Mouse (Mus musculus): Measurements from ENCODE around the gene Ankrd66. TPM values are rescaled to one million over a fixed set of nuclear protein-coding genes. Genes with fewer than 3 reads are reported as not detected.
"Not testable (repeated sequence)": the region's sequence is repeated elsewhere in the genome, so short reads cannot be mapped to it uniquely, and the experiment has no call there.

Ankrd66 gene
- total RNA-seq, 2 experiments from 2014 or later: not detected

DNA sequence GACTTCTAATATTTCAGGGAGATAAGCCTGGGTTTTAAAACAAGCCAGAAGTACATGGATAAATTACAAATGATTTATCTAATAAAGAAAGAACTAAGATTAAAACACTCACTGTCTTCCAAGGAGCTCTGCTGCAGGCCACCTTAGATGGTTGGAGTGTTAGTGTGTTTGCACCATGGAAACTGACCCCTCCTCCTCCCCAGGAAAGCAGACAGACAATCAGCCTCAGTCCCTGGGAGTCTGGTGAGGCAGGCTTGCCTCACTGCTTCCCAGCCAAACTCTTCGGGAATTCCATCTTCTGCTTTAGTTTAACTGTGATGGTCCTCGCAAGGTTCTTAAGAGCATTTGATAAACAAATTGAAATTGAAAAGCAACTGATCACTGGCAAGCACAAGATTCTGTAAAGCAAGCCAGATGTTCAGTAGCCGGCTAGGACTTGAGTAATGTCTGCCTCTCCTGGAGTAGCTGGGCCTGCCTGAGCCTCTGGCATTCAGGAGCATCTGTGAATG is 7.7 kb upstream of the Ankrd66 start:
- DNase-seq (ENCODE audit: low spot score in 2 of 2): no peak
- intact Hi-C loops (cut with DNase I): no loop called here

DNA sequence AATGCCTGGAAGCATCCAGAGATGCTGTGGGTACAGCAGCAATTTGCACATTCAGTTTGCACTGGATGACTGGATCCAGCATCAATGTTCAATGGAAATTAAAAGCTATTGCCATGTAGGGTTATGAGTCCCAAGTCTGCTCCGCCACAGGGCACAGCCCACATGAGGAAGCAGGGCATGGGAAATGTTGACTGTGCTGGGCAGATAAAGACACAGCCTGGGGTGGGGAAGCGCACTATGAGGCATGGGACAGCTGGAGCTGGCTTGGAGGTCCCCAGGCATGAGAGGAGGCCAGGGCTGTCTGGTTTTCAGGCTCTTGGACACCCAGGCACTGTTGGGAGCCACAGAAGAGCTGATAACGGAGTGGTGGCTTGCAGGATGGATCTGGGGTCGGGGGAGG is 601 bp upstream of the Ankrd66 start:
- no peak for DNase-seq (ENCODE audit: low spot score in 2 of 2)
- intact Hi-C loops (cut with DNase I): no loop called here

DNA sequence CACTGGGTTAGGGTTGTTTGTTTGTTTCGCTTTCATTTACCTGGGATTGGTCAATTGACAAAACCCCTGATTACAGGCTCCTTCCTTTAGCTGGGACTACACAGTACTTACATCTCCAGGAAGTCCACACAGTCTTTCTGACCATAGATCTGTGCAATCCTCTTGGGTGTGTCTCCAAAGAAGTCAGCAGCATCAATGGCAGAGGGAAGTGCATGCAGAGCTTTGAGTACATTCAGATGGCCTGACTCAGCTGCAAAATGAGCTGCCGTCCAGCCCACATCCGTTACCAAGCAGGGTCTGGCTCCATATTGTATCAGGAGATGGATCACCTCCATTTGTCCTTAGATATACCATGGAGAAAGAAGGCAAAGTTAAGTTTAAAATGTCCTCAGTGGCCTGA is 4.7 kb downstream of the Ankrd66 start:
- DNase-seq (ENCODE audit: low spot score in 2 of 2): no peak
- intact Hi-C loops (cut with DNase I): no loop called here

DNA sequence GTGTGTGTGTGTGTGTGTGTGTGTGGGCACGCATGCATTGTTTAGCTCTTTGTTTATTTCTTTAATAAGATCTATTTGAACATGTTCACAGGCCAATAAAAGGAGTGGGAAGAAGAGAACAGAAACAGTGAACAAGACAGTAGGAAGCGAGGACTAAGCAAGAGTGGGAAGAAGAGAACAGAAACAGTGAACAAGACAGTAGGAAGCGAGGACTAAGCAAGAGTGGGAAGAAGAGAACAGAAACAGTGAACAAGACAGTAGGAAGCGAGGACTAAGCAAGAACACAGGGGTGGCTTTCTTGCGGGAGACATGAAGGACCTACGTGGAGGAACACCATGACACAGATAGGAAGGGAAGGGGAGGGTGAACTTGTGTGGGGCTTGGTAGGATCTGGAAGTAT is 6.6 kb downstream of the Ankrd66 start:
- DNase-seq (ENCODE audit: low spot score in 2 of 2); intact Hi-C loops (cut with DNase I): not testable (repeated sequence)

DNA sequence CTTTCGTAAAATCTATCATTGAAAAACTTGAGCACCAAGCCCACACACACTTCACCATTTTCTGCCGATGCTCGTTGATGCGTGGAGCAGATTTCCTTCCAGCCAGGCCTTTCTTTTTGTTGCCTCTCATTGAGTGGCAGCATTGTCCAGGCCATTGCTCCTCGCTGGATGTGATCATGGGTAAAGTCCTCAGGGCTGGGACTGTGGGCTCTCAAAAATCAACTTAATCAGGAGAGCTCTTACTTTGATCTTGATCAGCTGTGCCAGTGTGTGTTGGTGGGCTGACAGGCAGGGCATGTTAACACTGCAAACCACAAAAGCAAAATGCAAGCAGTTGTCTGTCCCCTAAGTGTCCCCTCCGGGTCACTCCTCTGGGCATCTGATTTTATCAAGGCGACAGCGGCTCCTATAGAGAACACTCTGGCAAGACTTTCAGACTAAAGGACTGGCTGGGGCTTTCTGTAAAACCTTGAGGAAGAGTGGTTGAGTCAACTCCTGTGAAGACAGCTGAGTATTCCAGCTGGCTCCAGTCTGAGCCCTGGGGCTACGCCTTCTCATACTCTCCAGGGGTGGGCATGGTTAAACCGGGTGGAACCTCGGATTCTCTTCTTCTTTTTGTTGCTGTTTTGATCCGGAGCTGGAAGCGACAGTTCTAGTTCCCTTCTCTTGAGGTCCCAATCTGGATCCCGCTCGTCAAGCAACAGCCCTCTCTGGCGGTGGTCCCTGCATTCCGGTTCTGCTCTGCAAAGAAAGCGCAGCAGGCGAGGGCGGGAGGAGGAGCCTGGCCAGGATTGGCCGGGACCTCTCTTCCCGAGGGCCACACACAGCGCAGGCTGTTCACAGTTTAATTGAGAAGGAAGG is 8.8 kb downstream of the Ankrd66 start:
- intact Hi-C loops (cut with DNase I): no loop called here
- peak; percentile 13 to 30 for DNase-seq (ENCODE audit: low spot score in 2 of 2)

DNA sequence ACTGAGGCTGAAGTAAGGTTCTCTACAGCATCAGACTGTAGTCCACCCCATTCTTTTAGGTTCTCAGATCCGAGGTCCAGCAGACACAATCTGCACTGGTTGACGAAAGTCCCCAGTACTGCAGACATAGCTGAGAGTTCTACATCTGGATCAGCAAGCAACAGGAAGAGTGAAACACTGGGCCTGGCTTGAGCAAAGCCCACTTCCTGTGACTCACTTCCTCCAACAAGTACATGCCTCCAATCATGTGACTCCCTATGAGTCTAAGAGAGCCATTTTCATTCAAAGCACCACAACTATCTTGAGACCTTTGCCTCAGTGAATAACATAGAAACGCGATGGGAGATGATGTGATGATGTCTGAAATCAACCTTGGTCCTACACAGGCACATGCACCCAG is 12.2 kb downstream of the Ankrd66 start:
- intact Hi-C loops (cut with DNase I): no loop called here
- no peak for DNase-seq (ENCODE audit: low spot score in 2 of 2)

DNA sequence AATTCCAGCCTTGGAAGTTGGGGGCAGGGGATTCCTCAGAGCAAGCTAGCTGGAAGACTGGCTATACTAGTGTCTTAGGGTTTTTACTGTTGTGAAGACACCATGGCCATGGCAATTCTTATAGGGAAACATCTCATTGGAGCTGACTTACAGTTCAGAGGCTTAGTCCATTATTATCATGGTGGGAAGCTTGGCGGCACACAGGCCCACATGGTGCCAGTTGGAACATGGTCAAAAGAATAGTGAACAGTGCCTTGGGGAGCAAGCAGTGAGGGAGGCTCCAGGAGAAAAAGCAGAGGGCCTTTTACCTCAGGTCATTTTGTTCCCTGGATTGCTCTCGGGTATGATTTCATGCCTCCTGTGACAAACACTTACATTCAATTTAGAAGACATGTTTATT is 12.9 kb downstream of the Ankrd66 start:
- DNase-seq (ENCODE audit: low spot score in 2 of 2): peak; percentile 9 to 14

DNA sequence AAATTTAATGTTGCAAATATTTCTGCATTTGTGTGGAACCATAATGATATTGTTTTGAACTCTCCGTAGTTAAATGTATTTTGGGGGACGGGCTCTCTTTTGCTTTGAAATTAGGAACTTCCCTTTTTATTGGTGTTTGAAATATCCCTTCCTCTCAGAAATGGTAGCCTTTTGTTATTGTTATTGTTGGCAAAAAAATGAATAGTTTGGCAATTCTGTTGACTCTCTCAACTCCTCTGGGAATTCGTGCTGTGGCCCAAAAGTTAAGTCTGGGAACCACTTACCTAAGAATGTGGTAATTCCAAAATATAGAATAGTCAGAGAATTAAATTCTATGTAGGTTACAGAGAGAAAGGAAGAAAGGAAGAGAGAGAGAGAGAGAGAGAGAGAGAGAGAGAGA is 23.3 kb downstream of the Ankrd66 start:
- intact Hi-C loops (cut with DNase I): no loop called here
- DNase-seq (ENCODE audit: low spot score in 2 of 2): no peak

More for the DNA sequence above, 12.9 kb downstream of the Ankrd66 start:
- intact Hi-C loops (cut with DNase I): no loop called here

DNA sequence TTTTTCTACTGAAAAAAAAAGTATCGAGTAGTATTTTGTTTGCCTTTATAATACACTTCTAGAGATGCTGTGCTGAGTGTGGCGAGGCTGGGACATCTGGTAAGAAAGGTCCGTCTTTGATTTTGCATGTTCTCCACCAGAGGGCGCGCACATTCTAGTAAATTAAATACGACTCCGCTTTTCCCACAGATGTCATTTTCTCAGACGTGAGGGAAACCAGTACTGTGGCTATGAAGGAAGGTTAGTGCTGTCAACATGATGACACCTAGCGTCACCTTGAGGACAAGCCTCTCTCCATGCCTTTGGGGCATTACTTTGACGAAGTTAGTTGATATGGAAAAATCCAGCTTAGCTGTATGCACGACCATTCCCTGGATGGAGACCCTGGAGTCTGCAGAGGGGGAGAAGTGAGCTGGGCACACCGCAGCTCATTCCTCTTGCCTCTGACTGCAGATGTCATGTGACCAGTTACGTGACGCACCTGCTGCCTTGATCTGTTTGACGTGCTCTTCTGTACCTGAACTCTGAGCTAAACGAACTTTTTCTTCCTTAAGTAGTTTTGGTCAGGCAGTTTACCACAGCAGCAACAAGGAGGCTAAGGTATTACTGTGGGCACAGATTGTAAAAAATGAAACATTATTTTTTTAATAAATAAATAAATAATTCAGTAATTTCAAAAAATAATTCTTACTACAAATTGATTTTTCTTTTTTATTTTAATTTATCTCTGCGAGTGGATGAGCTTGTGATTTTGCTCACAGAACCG is 24.6 kb downstream of the Ankrd66 start:
- peak; percentile 36 to 77 for DNase-seq (ENCODE audit: low spot score in 2 of 2)
- intact Hi-C loops (cut with DNase I): loop anchor here (2.0 kb wide), 2 partner anchors 92 to 254 kb away; no protein-coding TSS in a partner anchor

DNA sequence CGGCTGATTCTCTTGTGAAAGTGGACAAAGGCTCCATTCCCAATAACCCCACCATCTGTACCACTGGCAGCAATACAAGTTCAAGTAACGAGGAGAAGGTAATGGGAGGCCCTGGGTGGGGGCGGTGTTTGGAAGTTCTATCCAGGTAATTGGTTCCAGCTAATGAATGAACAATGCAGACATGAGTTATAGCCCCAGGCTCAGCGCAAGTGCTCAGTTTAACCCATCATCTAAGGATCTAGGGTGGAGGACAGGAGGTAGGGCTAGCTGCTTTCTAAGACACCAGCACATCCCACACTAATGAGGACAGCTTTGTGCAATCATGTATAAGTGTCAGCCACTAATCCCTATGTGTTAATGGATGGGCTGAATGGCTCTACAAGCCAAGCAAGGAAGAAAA is 32.7 kb downstream of the Ankrd66 start:
- intact Hi-C loops (cut with DNase I): no loop called here
- DNase-seq (ENCODE audit: low spot score in 2 of 2): no peak

DNA sequence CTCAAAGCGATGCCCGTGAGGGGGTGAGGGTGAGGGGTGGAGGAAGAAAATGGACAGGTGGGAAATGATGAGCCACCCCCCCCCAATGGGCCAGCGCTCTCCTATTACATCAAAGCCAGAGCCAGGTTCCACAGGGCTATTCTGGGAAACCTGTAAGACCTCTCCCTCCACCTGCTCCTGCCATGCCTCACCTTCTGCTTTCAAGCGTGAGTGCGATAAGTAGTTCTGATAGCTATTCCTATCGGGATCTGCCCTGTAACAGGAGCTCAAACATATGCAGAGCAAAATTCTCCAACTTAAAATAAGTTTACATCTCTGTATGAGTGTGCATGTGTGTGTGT is 38.9 kb downstream of the Ankrd66 start:
- intact Hi-C loops (cut with DNase I): no loop called here
- no peak for DNase-seq (ENCODE audit: low spot score in 2 of 2)

DNA sequence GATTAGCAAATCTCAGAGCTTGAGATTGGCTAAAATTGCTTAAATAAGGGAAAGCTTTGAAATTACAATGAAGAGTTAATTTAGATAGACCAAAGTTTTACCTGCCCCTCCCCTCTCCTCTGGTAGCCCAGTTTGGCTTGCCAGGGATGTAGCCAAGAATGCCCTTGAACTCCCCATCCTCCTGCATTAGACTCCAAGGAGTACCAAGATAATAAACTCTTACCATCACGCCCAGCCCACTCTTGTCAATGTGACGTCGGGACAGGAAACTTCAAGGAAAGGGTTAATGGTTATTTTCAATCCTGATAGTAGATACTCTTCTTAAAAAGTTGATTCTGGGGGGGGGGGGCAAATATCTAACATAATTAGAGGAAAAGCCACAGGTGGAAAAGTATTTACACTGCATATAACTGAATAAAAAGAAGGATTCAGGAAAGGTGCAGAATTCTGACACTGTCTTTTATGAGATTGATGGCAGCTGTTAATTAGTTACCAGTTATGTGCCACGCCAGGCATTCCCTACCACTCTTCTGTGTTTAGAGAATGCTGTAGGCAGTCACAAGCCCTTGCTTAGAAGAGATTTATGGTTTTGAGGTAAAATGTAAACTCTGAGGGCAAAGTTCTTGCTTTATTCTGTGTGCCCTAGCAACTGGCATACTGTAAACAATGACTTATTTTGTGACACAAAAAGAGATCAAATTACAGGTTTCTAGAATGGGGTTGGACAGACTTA is 39.4 kb downstream of the Ankrd66 start:
- intact Hi-C loops (cut with DNase I): no loop called here
- no peak for DNase-seq (ENCODE audit: low spot score in 2 of 2)

DNA sequence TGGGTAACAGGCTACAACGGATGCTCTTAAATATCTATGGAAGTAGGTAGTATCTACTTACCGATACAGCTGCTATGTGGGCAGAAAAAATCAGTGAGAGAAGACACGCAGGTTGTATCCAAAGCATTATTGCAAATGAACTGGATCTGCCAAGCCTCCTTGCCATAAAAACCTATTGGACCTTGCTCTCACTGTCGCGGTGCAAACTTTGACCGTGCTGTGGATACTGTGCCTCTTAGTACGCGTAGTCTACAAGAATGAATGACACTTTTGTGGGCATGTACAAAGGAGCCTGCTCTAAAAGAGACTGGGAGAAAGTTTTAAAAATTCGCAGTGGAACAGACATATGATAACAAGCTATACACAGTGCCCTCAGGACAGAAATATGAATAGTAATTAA is 40.8 kb downstream of the Ankrd66 start, which contains the start of gene Mep1a:
Mep1a (minus strand) TSS at position 221 of the 400 bp plus-strand sequence.
- intact Hi-C loops (cut with DNase I): no loop called here
- no peak for DNase-seq (ENCODE audit: low spot score in 2 of 2)

DNA sequence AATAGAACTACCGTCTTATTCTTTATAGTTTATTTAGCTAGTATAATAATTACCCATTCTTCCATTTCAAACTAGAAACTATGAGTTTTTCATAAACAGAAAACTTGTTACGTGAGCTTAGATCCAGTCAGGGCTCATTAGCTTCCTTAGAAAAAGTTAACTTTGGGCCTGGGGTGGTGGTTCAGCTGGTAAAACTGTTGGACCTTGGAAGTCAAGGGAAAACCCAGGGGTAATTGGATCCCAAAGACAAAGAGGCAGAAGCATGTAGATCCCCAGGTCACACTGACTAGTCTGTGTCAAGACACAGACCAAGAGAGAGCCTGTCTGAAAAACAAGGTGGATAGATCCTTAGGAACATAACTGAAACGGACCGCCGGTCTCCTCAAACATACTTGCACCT is 41.8 kb downstream of the Ankrd66 start:
- intact Hi-C loops (cut with DNase I): no loop called here

DNA sequence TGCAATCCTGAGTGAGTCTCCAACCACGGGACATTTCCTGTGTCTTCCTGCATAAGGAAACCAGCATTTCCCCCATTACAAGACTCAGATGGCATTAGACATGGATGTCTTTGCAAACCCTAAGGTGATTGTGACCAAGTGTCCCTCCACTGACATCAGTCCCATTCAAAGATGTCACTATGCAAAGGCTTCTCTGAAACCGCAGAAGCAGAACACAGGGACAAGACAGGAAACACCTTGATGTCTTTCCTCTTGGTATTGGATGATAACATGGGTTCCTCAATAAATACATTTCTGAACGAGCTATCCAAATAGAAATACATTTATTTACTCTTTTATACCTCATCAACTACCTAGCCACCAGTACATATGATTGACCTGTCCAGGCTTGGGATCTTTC is 42.2 kb downstream of the Ankrd66 start:
- intact Hi-C loops (cut with DNase I): no loop called here
- DNase-seq (ENCODE audit: low spot score in 2 of 2): no peak

More for the DNA sequence above, 41.8 kb downstream of the Ankrd66 start:
- DNase-seq (ENCODE audit: low spot score in 2 of 2): no peak

DNA sequence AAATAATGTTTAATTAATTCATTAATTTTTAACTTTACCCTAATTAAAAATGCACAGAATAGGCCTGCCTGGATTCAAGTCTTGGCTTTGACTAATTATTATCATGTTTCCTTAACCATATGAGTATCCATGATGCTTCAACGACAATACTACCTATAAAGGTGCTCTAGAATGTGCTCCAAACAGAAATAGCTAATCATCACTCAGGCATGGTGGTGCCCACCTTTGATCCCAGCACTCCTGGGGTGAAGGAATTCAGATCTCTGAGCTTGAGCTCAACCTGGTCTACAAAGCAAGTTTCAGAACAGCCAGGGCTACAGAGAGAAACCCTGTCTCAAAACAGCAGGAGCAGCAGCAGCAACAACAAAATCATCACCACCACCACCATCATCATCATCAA is 42.9 kb downstream of the Ankrd66 start:
- DNase-seq (ENCODE audit: low spot score in 2 of 2): no peak

DNA sequence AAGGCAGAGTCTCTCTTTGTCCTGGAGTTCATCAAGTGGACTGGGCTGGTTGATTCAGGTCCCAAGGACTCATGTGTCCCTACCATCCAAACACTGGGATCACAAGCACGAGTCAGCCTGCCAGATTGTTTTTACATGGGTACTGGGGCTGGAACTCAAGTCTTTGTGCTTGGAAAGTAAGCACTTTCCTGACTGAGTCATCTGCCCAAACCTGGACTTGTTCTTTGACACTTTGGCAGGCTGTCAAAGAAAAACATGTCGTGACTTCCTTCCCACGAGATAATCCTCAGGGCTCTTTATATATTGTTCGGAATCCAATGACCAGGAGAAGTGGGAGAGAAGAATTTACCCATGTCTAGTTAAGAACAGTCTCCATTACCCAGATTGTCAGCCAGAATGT is 45.9 kb downstream of the Ankrd66 start:
- intact Hi-C loops (cut with DNase I): no loop called here

More for the DNA sequence above, 42.9 kb downstream of the Ankrd66 start:
- intact Hi-C loops (cut with DNase I): no loop called here

DNA sequence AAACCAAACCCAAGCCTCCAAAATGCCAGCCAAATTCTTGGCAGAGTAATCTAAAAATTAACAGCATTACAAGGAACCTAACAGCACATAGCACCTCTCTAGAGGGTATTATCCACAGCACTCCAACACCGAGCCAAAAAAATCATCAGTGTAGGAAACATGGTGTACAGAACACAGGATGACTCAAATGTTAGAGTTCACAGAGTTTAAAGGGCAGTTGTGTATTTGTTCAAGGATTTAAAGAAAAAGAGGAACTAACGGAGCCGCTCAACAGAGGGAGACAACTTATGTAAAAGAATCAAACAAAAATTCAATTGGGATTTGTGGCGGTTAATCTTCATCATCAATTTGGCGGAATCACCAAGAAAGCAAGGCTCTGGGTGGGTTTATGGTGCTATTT is 47.9 kb downstream of the Ankrd66 start:
- DNase-seq (ENCODE audit: low spot score in 2 of 2): no peak
- intact Hi-C loops (cut with DNase I): no loop called here

More for the DNA sequence above, 45.9 kb downstream of the Ankrd66 start:
- no peak for DNase-seq (ENCODE audit: low spot score in 2 of 2)

DNA sequence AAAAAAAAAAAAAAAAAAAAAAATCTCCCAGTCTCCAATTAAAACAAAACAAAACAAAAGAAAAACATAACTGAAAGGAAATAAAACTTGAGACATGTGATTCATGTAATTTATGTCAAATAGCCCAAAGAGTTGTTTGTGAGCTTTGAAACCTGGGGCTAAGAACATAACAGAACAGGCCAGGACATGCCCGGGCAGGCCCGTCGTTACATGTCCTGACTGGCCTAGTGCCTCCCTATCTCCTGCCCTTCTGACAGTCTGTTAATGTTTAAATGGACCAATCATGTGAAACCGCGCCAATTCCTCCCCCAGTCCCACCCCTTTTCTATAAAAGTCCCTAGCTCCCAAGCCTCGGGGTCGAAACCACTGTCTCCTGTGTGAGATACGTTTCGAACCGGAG is 53.1 kb downstream of the Ankrd66 start:
- intact Hi-C loops (cut with DNase I); DNase-seq (ENCODE audit: low spot score in 2 of 2): not testable (repeated sequence)

All from left cerebral cortex, postnatal 14 days (tissue).